Mouse (Mus musculus): Measurements from ENCODE around the gene Luzp1. TPM values are rescaled to one million over a fixed set of nuclear protein-coding genes. Genes with fewer than 3 reads are reported as not detected.
A peak's percentile ranks its signal among the peaks of the same experiment; 100 is the strongest.

Luzp1 gene
- total RNA-seq, 2 experiments from 2014 or later, result 0.42 to 1.5 TPM

DNA sequence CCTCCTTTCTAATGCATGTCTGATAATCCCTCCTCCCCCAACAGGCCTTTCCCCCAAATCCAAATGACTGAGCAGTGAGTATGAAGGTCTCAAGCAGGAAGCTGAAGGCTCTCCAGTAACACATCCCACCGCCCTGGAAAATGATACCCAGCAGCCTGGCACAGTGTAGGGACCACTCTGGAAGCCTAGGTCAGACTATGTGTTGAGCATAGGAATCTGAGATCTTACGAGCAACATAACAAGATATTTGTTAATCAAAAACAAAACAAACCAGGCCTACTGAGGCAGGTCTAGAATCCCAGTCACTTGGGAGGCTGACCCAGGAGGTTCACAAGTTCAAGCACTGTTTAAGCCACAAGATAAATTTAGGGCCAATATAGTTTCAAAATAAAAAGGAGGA, 131.0 kb downstream of the Luzp1 start:
- no peak for ATAC-seq (replicated peaks; ENCODE audit: low FRiP score, poor library complexity, severe bottlenecking)

DNA sequence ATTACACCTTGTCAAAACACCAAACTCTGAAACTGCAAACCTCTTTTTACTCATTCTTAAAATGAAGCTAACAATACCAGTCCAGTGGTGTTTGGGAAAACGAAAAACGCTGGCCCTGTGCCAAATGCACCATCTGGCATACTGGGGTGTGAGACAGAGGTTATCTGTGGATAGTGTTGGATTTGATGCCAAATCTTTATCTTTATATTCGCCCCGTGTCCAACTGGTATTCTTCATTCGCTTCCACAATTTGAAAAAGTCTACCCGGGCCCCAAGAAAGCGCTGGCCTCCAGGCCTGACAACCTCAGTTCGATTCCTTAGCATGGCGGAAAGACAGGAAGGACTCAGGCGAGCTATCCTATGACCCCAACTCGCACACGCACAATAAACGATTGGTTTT, 131.9 kb downstream of the Luzp1 start:
- ATAC-seq (replicated peaks; ENCODE audit: low FRiP score, poor library complexity, severe bottlenecking), result no peak

DNA sequence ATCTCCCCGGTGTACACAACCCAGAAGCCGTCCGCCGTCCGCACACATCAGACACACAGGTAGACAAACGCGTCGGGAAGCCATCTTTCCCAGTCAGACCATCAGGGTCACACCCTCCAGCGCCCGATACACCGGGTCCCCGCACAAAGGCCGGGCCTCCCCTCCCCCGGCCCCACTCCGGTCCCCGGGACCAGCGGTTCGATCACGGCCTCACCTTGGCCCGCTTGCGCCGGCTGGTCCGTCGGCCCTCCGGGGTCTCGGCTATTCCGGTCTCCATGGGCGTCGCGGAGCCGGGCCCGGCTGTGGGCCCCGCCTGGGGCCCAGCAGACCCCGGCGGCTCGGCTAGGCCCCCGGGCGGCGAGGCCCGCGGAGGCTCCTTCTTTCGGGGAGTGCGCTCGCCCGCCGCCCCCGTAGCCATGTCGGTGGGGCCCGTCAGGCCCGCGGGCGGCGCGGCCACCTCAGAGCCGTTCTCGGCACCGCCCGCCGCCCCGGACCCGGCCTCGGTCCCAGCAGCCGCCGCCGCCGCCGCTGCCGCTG, 132.5 kb downstream of the Luzp1 start:
- peak; percentile 53 for ATAC-seq (replicated peaks; ENCODE audit: low FRiP score, poor library complexity, severe bottlenecking)

DNA sequence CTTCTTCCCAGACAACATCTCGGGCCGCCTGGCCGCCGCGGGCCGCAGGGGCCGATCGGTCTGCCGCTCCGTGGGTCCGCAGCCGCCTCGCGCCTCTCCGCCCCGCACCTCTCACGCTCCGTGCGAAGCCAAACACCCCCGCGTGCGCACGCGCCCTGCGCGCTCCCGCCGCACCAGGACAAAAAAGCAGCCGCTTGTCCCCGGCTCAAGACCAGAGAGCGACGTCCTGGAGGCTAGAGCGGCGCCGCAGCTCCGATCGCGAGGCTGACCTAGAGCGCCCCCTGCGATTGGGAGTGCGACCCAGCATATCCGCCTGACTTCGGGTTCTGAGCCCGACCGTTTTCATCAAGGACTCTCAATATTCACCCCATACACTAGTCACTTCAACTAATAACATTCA, 133.0 kb downstream of the Luzp1 start, which contains the start of gene Kdm1a:
Gene Kdm1a (minus strand): TSS at position 156 of the 400 bp plus-strand sequence.
- peak; percentile 95 for ATAC-seq (replicated peaks; ENCODE audit: low FRiP score, poor library complexity, severe bottlenecking)

Other genes starting within 250 kb of the Luzp1 start
- gene Tcea3, start 222.0 kb upstream of the Luzp1 start, total RNA-seq (2015; ENCODE audit: low replicate concordance), result 1.3 and 2.5 TPM in 2 replicates
- gene Tcea3, start 222.0 kb upstream of the Luzp1 start, total RNA-seq (2017; ENCODE audit: low replicate concordance), result not detected in 2 replicates
- gene Zfp46, start 185.1 kb upstream of the Luzp1 start, total RNA-seq (2015; ENCODE audit: low replicate concordance), result 1.7 and 2.9 TPM in 2 replicates
- 1.4 and 10.8 TPM in 2 replicates for gene Zfp46, start 185.1 kb upstream of the Luzp1 start, total RNA-seq (2017; ENCODE audit: low replicate concordance)
- 92.6 and 104 TPM in 2 replicates for gene Hnrnpr, start 158.8 kb upstream of the Luzp1 start, total RNA-seq (2015; ENCODE audit: low replicate concordance)
- 188 and 198 TPM in 2 replicates for gene Hnrnpr, start 158.8 kb upstream of the Luzp1 start, total RNA-seq (2017; ENCODE audit: low replicate concordance)
- not detected in 2 replicates for gene Htr1d, start 46.2 kb upstream of the Luzp1 start, total RNA-seq (2015; ENCODE audit: low replicate concordance)
- not detected in 2 replicates for gene Htr1d, start 46.2 kb upstream of the Luzp1 start, total RNA-seq (2017; ENCODE audit: low replicate concordance)
- gene 6030445D17Rik, start 7.5 kb upstream of the Luzp1 start, total RNA-seq (2015; ENCODE audit: low replicate concordance), result not detected in 2 replicates
- not detected in 2 replicates for gene 6030445D17Rik, start 7.5 kb upstream of the Luzp1 start, total RNA-seq (2017; ENCODE audit: low replicate concordance)
- 32.8 and 38.1 TPM in 2 replicates for gene Kdm1a, start 133.0 kb downstream of the Luzp1 start, total RNA-seq (2015; ENCODE audit: low replicate concordance)
- 21.0 and 34.4 TPM in 2 replicates for gene Kdm1a, start 133.0 kb downstream of the Luzp1 start, total RNA-seq (2017; ENCODE audit: low replicate concordance)
- gene Tex46, start 140.7 kb downstream of the Luzp1 start, total RNA-seq (2015; ENCODE audit: low replicate concordance), result not detected in 2 replicates
- gene Tex46, start 140.7 kb downstream of the Luzp1 start, total RNA-seq (2017; ENCODE audit: low replicate concordance), result not detected in 2 replicates
- gene Lactbl1, start 152.9 kb downstream of the Luzp1 start, total RNA-seq (2015; ENCODE audit: low replicate concordance), result not detected in 2 replicates
- not detected in 2 replicates for gene Lactbl1, start 152.9 kb downstream of the Luzp1 start, total RNA-seq (2017; ENCODE audit: low replicate concordance)